Mouse (Mus musculus): ENCODE measurements around the gene Fam114a1. TPM values are rescaled to one million over a fixed set of nuclear protein-coding genes. Genes with fewer than 3 reads are reported as not detected.
A peak's percentile ranks its signal among the peaks of the same experiment; 100 is the strongest.

Gene Fam114a1
- polyA plus RNA-seq, 1 experiment: 177 TPM

- peak overlapping the region; percentile 80 for H3K27ac ChIP-seq (ENCODE audit: insufficient read depth, low read length)
- H3K4me3 ChIP-seq (ENCODE audit: insufficient read depth, low read length): no peak overlapping the region
- H3K4me1 ChIP-seq (ENCODE audit: control insufficient read depth, insufficient read depth, low read length): peaks cover 4% of the 10 kb centered on the region
- TF ChIP-seq CTCF (IDR thresholded peaks at IDR 0.05; ENCODE audit: borderline replicate concordance, insufficient read depth, low read length) (no peak), POLR2A (IDR thresholded peaks at IDR 0.05; ENCODE audit: low read depth, low read length) (no peak)
Observed at GRCm38 (mm10) chr5:65002940-65003824, 33.3 kb downstream of the Fam114a1 start.

GRCm38 (mm10) chr5:65003946-65004535 lies 34.2 kb downstream of the Fam114a1 start:
- Histone ChIP-seq H3K27ac (ENCODE audit: insufficient read depth, low read length) (no peak overlapping the region), H3K4me1 (ENCODE audit: control insufficient read depth, insufficient read depth, low read length) (peaks cover 4% of the 10 kb centered on the region)
- no peak for TF ChIP-seq POLR2A (IDR thresholded peaks at IDR 0.05; ENCODE audit: low read depth, low read length)
- TF ChIP-seq CTCF (IDR thresholded peaks at IDR 0.05; ENCODE audit: borderline replicate concordance, insufficient read depth, low read length): no peak

DNA sequence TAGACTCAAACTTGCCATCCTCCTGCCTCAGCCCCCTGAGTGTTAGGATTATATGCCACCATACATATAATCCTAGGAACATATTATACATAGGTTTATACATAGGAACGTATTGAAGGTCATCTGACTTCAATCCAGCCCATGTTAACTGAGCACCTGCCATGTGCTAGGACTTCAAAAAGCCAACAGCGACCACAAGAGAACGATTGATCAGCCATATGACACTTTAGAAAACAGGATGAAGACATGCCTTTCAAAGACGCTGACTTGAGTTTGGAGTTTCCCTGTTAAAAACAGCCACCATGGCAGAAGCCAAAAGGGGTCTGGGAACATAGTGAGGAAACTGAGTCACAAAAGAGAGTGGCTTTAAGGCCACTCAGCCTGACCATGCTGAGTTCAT lies 35.4 kb downstream of the Fam114a1 start:
- H3K4me1 ChIP-seq (ENCODE audit: control insufficient read depth, insufficient read depth, low read length): peaks cover 4% of the 10 kb centered on the region
- H3K27ac ChIP-seq (ENCODE audit: insufficient read depth, low read length): no peak overlapping the region
- no peak for TF ChIP-seq CTCF (IDR thresholded peaks at IDR 0.05; ENCODE audit: borderline replicate concordance, insufficient read depth, low read length)
- no peak for TF ChIP-seq POLR2A (IDR thresholded peaks at IDR 0.05; ENCODE audit: low read depth, low read length)
- H3K4me3 ChIP-seq (ENCODE audit: insufficient read depth, low read length): no peak overlapping the region

More at GRCm38 (mm10) chr5:65003946-65004535, 34.2 kb downstream of the Fam114a1 start:
- H3K4me3 ChIP-seq (ENCODE audit: insufficient read depth, low read length): no peak overlapping the region

DNA sequence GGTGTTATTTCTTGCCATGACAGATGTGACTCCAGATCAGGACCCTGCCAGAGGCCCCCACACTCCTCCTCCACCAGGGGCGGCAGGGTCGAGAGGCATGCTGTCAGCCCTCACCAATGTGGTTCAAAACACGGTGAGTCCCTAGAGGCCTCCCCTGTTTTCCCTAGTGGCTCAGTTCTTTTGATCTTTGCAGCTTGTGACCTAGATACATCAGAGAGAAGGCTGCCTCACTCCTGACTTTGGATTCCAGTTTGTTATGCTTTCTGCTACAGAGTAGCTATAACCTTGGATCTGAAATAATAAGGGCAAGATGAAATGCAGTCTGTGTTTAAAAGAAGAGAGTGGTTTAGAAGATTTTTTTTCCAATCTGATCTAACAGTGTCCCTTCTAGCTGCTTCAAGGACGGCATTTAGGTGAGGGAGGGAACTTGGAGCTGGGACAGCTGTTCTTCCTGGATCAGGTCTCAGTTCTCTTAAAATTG lies 36.2 kb downstream of the Fam114a1 start:
- H3K27ac ChIP-seq (ENCODE audit: insufficient read depth, low read length): no peak overlapping the region
- H3K4me3 ChIP-seq (ENCODE audit: insufficient read depth, low read length): no peak overlapping the region
- TF ChIP-seq POLR2A (IDR thresholded peaks at IDR 0.05; ENCODE audit: low read depth, low read length): no peak
- TF ChIP-seq CTCF (IDR thresholded peaks at IDR 0.05; ENCODE audit: borderline replicate concordance, insufficient read depth, low read length): no peak
- peaks cover 4% of the 10 kb centered on the region for H3K4me1 ChIP-seq (ENCODE audit: control insufficient read depth, insufficient read depth, low read length)

- no peak overlapping the region for H3K27ac ChIP-seq (ENCODE audit: insufficient read depth, low read length)
- H3K4me1 ChIP-seq (ENCODE audit: control insufficient read depth, insufficient read depth, low read length): no peaks in the 10 kb centered on the region
- no peak overlapping the region for H3K4me3 ChIP-seq (ENCODE audit: insufficient read depth, low read length)
- no peak for TF ChIP-seq POLR2A (IDR thresholded peaks at IDR 0.05; ENCODE audit: low read depth, low read length)
- TF ChIP-seq CTCF (IDR thresholded peaks at IDR 0.05; ENCODE audit: borderline replicate concordance, insufficient read depth, low read length): no peak
Observed at GRCm38 (mm10) chr5:65011901-65012573, 42.2 kb downstream of the Fam114a1 start.

GRCm38 (mm10) chr5:65015508-65015907 lies 45.6 kb downstream of the Fam114a1 start:
- Histone ChIP-seq H3K4me3 (ENCODE audit: insufficient read depth, low read length) (no peak overlapping the region), H3K4me1 (ENCODE audit: control insufficient read depth, insufficient read depth, low read length) (no peaks in the 10 kb centered on the region), H3K27ac (ENCODE audit: insufficient read depth, low read length) (no peak overlapping the region)
- TF ChIP-seq POLR2A (IDR thresholded peaks at IDR 0.05; ENCODE audit: low read depth, low read length) (no peak), CTCF (IDR thresholded peaks at IDR 0.05; ENCODE audit: borderline replicate concordance, insufficient read depth, low read length) (no peak)

DNA sequence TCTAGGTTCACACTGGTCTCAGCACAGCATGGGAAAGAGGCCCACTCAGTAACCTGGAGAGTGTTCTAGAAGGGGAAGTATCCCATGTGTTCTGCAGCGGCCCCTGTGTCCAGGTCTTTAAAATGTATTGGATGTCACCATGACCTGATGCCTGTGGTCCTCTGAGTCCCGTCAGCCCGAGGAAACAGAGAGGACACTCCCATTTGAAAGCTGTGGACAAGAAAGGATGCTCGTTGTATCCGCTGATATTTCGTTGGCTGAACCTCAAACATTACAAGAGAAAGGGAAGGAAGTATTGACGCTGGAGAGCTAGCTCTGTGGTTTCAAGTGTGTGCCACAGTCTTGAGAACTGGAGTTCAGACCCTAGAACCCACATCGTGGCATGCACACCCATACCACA lies 49.2 kb downstream of the Fam114a1 start:
- no peaks in the 10 kb centered on the region for H3K4me1 ChIP-seq (ENCODE audit: control insufficient read depth, insufficient read depth, low read length)
- no peak overlapping the region for H3K4me3 ChIP-seq (ENCODE audit: insufficient read depth, low read length)
- H3K27ac ChIP-seq (ENCODE audit: insufficient read depth, low read length): no peak overlapping the region
- TF ChIP-seq CTCF (IDR thresholded peaks at IDR 0.05; ENCODE audit: borderline replicate concordance, insufficient read depth, low read length): no peak
- no peak for TF ChIP-seq POLR2A (IDR thresholded peaks at IDR 0.05; ENCODE audit: low read depth, low read length)

DNA sequence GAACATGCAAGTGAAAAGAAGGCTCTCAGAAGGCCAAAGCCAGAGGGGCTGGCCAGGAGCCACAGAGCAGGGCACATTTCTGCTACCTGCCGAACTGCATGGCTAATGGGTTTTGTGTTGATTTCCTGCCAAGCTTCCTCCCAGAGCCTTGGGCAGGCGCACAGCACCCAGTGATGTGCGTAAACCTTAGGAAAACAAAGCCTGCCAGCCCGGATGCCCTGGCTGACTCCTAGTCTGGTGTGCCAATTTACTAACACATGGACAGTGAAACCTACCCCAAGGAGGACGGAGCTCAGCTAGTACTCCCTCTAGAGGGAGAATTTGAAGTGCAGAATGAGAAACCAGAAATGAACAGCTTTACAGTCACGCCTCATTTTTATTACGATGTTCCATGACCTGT lies 50.0 kb downstream of the Fam114a1 start:
- H3K27ac ChIP-seq (ENCODE audit: insufficient read depth, low read length): no peak overlapping the region

DNA sequence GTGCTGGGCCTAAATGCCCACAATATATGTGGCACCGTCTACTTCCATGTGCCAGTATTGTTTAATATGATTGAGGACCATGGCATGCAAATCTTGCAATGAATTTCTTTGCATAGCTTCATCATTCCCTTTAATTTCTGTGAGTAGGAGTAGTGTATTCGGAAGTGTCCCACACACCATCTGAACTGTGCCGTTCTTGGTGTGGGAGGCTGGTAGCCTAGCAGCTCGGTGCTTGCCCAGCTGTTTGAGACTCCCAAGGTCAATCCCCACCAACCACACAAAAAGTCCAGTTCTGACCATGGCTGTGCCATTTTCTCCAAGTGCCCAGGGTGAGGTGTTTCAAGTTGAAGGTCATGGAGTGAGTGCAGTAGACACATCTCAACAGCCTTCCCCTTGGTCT lies 52.1 kb downstream of the Fam114a1 start:
- Histone ChIP-seq H3K4me3 (ENCODE audit: insufficient read depth, low read length) (no peak overlapping the region), H3K27ac (ENCODE audit: insufficient read depth, low read length) (no peak overlapping the region), H3K4me1 (ENCODE audit: control insufficient read depth, insufficient read depth, low read length) (no peaks in the 10 kb centered on the region)
- TF ChIP-seq POLR2A (IDR thresholded peaks at IDR 0.05; ENCODE audit: low read depth, low read length) (no peak), CTCF (IDR thresholded peaks at IDR 0.05; ENCODE audit: borderline replicate concordance, insufficient read depth, low read length) (no peak)

More for the DNA sequence above, 50.0 kb downstream of the Fam114a1 start:
- Histone ChIP-seq H3K4me3 (ENCODE audit: insufficient read depth, low read length) (no peak overlapping the region), H3K4me1 (ENCODE audit: control insufficient read depth, insufficient read depth, low read length) (no peaks in the 10 kb centered on the region)
- TF ChIP-seq POLR2A (IDR thresholded peaks at IDR 0.05; ENCODE audit: low read depth, low read length): no peak
- no peak for TF ChIP-seq CTCF (IDR thresholded peaks at IDR 0.05; ENCODE audit: borderline replicate concordance, insufficient read depth, low read length)
